Mouse (Mus musculus) spleen, adult 2 months (tissue): ENCODE measurements around the gene Slc30a4.

Experiments
- CTCF ChIP-seq: fragments of 200-500 bp; IDR thresholded peaks from 2 replicates; pipeline ENCODE4 v1.5.1; 2011; ENCODE audit warnings: mild to moderate bottlenecking, inconsistent platforms; ENCODE audit not compliant: insufficient read depth, insufficient read length, insufficient replicate concordance; ENCODE audit errors: extremely low read depth
- POLR2A ChIP-seq: fragments of 200-500 bp; IDR thresholded peaks from 2 replicates; pipeline ENCODE4 v1.6.1; 2011; ENCODE audit warnings: low read depth, low read length, inconsistent platforms

DNA sequence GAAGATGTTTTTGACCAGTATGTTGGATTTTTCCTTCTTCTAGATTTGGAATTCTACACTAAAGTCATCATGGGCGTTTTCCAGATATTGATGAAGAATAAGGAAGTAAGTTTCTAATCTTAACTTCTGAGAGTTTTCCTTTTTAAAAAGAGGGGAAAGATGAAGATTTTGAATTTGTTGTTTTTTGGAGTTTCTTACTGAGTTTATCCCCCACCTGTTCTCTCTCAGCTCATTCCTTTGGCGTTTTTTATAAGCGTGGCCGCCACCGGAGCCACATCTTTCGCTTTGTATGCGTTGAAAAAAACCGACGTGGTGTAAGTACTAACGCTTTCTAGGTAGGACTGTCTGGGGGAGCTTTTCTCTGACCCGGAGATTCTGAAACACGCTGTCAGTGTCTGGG lies 64.4 kb downstream of the Slc30a4 start:
- no peak for TF ChIP-seq CTCF
- TF ChIP-seq POLR2A = no peak
